Mouse (Mus musculus) liver, adult 2 months (tissue): ENCODE measurements around the gene Gm28305.

Source experiments
- CTCF ChIP-seq: fragments of 200-500 bp; IDR thresholded peaks from 2 replicates; pipeline ENCODE4 v1.5.1; 2011; ENCODE audit warnings: low read depth, low read length, control low read depth
- POLR2A ChIP-seq: fragments of 200-500 bp; IDR thresholded peaks from 2 replicates; pipeline ENCODE4 v1.6.1; 2011; ENCODE audit warnings: low read length, control low read depth; ENCODE audit not compliant: insufficient read depth; ENCODE audit errors: extremely low read depth

DNA sequence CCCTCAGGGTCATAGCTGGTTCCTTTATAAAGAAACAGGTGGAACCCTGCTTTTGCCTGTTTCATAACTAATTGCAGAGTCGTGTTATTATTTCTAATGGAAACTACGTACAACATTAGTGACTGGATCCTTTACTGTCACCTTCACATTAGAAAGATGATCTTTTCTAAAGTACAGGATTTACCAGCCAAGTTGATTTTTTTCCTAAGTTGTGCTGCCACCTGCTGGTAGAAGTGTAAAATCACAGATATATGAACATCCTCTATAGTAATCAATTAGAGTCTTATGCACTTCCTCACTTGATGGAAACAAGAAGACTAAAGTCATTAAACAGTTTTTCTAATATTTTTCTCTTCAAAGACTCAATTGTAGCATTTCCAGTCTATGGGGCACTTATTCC lies 44.0 kb upstream of the Gm28305 start:
- TF ChIP-seq CTCF: peak; percentile 37; the same call in 1 of the 2 replicates
- no peak for TF ChIP-seq POLR2A
